Mouse (Mus musculus) E14TG2a.4 (cell line): ENCODE measurements around the gene Zfp319.

ENCODE experiments used
- CTCF ChIP-seq: conservative IDR thresholded peaks from 2 replicates; pipeline ENCODE4 v1.5.1; 2014; ENCODE audit warnings: low read length
- NANOG ChIP-seq: IDR thresholded peaks from 2 replicates; pipeline ENCODE4 v1.6.1; 2014; ENCODE audit warnings: borderline replicate concordance, low read length, mixed read lengths

DNA sequence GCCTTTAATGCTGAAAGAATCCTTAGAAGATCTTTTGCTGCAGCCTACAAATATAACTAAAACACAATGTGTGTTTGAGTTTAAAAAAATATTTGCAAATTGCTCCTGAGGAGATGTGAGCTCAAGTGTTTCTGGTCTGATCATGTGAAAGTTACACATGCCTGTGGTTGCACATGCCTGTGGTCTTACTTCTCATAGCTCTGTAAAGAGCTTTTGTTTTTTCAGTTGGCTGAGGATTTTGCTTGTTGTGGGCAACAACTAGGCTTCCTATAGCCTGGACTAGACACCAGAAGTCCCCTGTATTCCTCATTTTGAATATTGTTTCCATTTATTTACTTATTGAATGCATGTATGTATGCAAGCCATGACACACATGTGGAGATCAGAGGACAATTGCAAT is 4.6 kb upstream of the Zfp319 start:
- TF ChIP-seq NANOG (no peak), CTCF (no peak)
